Mouse (Mus musculus): ENCODE measurements around the gene B4galt5. TPM values are rescaled to one million over a fixed set of nuclear protein-coding genes. Genes with fewer than 3 reads are reported as not detected.

B4galt5 gene
- polyA plus RNA-seq, 1 experiment from 2014 or later: 18.1 TPM

DNA sequence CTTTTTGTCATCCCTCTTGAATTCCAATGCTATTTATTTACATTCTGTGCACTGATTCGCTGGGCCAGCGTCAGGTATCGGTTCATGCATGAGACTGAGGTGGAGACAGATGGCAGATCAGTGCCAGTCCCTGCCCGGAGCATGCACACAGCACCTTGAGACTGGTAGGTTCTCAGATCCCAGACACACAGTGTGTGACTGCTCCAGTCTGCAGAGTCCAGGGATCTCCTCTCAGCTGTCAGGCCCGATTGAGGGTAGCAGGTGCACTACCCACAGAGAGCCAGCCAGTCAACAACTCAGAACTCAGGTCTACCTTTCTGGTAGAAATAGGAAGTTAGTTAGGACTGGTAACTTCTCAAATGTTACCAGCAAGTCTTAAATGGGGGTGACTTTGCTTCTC, 18.4 kb downstream of the B4galt5 start:
- Histone ChIP-seq H3K27ac (ENCODE audit: low read length) (no peak overlapping the region; the same call in 1 of the 2 replicates), H3K9me3 (replicated peaks; ENCODE audit: control insufficient read depth, low read length, poor library complexity, severe bottlenecking) (no peaks in the 10 kb centered on the region), H3K4me2 (ENCODE audit: low read length) (no peak overlapping the region), H3K9ac (ENCODE audit: low read depth, low read length) (no peak overlapping the region), H3K36me3 (ENCODE audit: control insufficient read depth, insufficient read depth, low read length) (no peaks in the 10 kb centered on the region), H3K4me3 (ENCODE audit: low read depth, low read length) (no peak overlapping the region), H3K4me1 (ENCODE audit: control insufficient read depth, insufficient read depth, low read length) (peaks cover 22% of the 10 kb centered on the region), H3K27me3 (ENCODE audit: control insufficient read depth, insufficient read depth, low read depth, low read length) (no peaks in the 10 kb centered on the region)
- no peak for ATAC-seq
- WGBS: 81% methylated on average over 5 of the region's 5 CpGs

- no peak overlapping the region for H3K4me2 ChIP-seq (ENCODE audit: low read length)
- 95% methylated on average over 9 of the region's 9 CpGs for WGBS
- H3K4me3 ChIP-seq (ENCODE audit: low read depth, low read length): no peak overlapping the region
- no peak overlapping the region; the same call in 1 of the 2 replicates for H3K27ac ChIP-seq (ENCODE audit: low read length)
- no peak overlapping the region for H3K9ac ChIP-seq (ENCODE audit: low read depth, low read length)
- no peaks in the 10 kb centered on the region for H3K27me3 ChIP-seq (ENCODE audit: control insufficient read depth, insufficient read depth, low read depth, low read length)
- H3K36me3 ChIP-seq (ENCODE audit: control insufficient read depth, insufficient read depth, low read length): no peaks in the 10 kb centered on the region
- peaks cover 24% of the 10 kb centered on the region for H3K4me1 ChIP-seq (ENCODE audit: control insufficient read depth, insufficient read depth, low read length)
- ATAC-seq: no peak
- H3K9me3 ChIP-seq (replicated peaks; ENCODE audit: control insufficient read depth, low read length, poor library complexity, severe bottlenecking): no peaks in the 10 kb centered on the region
Observed at GRCm38 (mm10) chr2:167329478-167330262, 19.3 kb downstream of the B4galt5 start.

GRCm38 (mm10) chr2:167328340-167328739, 20.6 kb downstream of the B4galt5 start:
- peaks cover 29% of the 10 kb centered on the region for H3K4me1 ChIP-seq (ENCODE audit: control insufficient read depth, insufficient read depth, low read length)
- H3K9ac ChIP-seq (ENCODE audit: low read depth, low read length): no peak overlapping the region
- no peak overlapping the region for H3K4me3 ChIP-seq (ENCODE audit: low read depth, low read length)
- H3K4me2 ChIP-seq (ENCODE audit: low read length): no peak overlapping the region
- no peaks in the 10 kb centered on the region for H3K27me3 ChIP-seq (ENCODE audit: control insufficient read depth, insufficient read depth, low read depth, low read length)
- 87% methylated on average over 6 of the region's 6 CpGs for WGBS
- no peak for ATAC-seq
- no peaks in the 10 kb centered on the region for H3K36me3 ChIP-seq (ENCODE audit: control insufficient read depth, insufficient read depth, low read length)
- no peaks in the 10 kb centered on the region for H3K9me3 ChIP-seq (replicated peaks; ENCODE audit: control insufficient read depth, low read length, poor library complexity, severe bottlenecking)
- H3K27ac ChIP-seq (ENCODE audit: low read length): no peak overlapping the region

GRCm38 (mm10) chr2:167326582-167326981, 22.4 kb downstream of the B4galt5 start:
- ATAC-seq: no peak
- Histone ChIP-seq H3K4me1 (ENCODE audit: control insufficient read depth, insufficient read depth, low read length) (peaks cover 26% of the 10 kb centered on the region), H3K4me3 (ENCODE audit: low read depth, low read length) (no peak overlapping the region), H3K4me2 (ENCODE audit: low read length) (no peak overlapping the region), H3K27ac (ENCODE audit: low read length) (no peak overlapping the region), H3K9me3 (replicated peaks; ENCODE audit: control insufficient read depth, low read length, poor library complexity, severe bottlenecking) (no peaks in the 10 kb centered on the region), H3K9ac (ENCODE audit: low read depth, low read length) (no peak overlapping the region), H3K36me3 (ENCODE audit: control insufficient read depth, insufficient read depth, low read length) (no peaks in the 10 kb centered on the region), H3K27me3 (ENCODE audit: control insufficient read depth, insufficient read depth, low read depth, low read length) (no peaks in the 10 kb centered on the region)
- WGBS: 51% methylated on average over 9 of the region's 9 CpGs

DNA sequence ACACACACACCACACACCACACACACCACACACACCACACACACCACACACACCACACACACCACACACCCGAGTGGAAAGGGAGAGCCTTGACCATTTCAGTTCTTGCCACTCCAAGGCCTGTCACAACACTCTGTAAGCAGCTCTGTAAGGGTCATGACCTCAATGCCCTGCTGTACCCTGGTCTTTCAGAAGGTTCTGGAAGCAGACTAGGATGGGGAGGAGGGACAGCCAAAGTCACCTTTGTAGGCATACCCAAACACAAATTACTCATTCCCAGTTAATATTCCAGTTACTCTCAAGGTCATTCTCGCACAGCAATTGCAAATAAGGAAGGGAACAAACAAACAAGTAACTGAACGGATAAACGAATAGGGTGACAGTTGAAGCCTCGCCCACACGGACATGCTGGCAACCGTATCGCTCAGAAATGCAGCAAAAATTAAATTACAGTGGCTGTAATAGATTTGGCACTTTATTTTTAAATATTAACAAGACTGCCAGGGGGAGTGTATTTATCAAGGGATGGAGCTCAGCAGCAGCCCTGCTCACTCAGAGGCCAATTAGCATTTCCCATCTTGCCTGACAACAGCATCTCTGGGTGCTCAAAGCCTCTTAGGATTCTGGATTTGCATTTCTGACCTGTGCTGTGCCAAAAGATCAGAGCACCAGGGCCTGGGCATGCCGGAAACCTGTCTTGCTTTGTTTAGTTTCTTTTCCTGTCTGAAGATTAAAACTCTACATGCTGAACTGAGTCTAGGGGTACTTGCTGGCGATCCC, 24.6 kb downstream of the B4galt5 start:
- no peak for ATAC-seq
- peaks cover 10% of the 10 kb centered on the region; the same call in 1 of the 2 replicates for H3K4me1 ChIP-seq (ENCODE audit: control insufficient read depth, insufficient read depth, low read length)
- no peaks in the 10 kb centered on the region for H3K27me3 ChIP-seq (ENCODE audit: control insufficient read depth, insufficient read depth, low read depth, low read length)
- H3K36me3 ChIP-seq (ENCODE audit: control insufficient read depth, insufficient read depth, low read length): no peaks in the 10 kb centered on the region
- H3K9me3 ChIP-seq (replicated peaks; ENCODE audit: control insufficient read depth, low read length, poor library complexity, severe bottlenecking): no peaks in the 10 kb centered on the region
- no peak overlapping the region for H3K4me2 ChIP-seq (ENCODE audit: low read length)
- no peak overlapping the region for H3K4me3 ChIP-seq (ENCODE audit: low read depth, low read length)
- WGBS: 52% methylated on average over 10 of the region's 10 CpGs
- H3K9ac ChIP-seq (ENCODE audit: low read depth, low read length): 0 out of 2 replicates have a peak overlapping the region, but pooled peaks have one; percentile 18
- peak overlapping the region; percentile 36; the same call in 1 of the 2 replicates for H3K27ac ChIP-seq (ENCODE audit: low read length)

DNA sequence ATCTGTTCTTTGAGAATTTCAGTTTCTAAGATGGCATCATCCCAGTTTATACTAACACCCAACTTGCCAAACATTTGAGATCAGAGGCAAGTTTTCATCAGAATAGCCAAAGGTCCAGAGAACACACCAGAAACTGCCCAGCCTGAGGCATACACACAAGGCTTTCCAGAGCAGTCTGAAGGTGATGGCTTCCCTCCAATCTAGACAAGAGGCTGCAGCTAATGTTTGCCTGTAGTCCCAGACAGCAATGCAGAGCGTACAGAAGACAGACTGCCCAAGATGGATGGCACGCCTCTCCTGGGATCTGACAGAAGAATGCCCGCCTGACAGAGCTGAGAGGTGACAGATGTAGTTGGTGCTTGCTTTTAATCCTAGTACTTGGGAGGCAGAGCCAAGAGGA, 25.9 kb downstream of the B4galt5 start:
- no peak overlapping the region for H3K4me3 ChIP-seq (ENCODE audit: low read depth, low read length)
- no peak overlapping the region for H3K27ac ChIP-seq (ENCODE audit: low read length)
- H3K4me1 ChIP-seq (ENCODE audit: control insufficient read depth, insufficient read depth, low read length): peaks cover 10% of the 10 kb centered on the region; the same call in 1 of the 2 replicates
- no peaks in the 10 kb centered on the region for H3K27me3 ChIP-seq (ENCODE audit: control insufficient read depth, insufficient read depth, low read depth, low read length)
- 72% methylated on average over 3 of the region's 3 CpGs for WGBS
- H3K9me3 ChIP-seq (replicated peaks; ENCODE audit: control insufficient read depth, low read length, poor library complexity, severe bottlenecking): no peaks in the 10 kb centered on the region
- no peaks in the 10 kb centered on the region for H3K36me3 ChIP-seq (ENCODE audit: control insufficient read depth, insufficient read depth, low read length)
- H3K9ac ChIP-seq (ENCODE audit: low read depth, low read length): no peak overlapping the region
- ATAC-seq: no peak
- no peak overlapping the region for H3K4me2 ChIP-seq (ENCODE audit: low read length)

- no peaks in the 10 kb centered on the region for H3K9me3 ChIP-seq (replicated peaks; ENCODE audit: control insufficient read depth, low read length, poor library complexity, severe bottlenecking)
- H3K27ac ChIP-seq (ENCODE audit: low read length): no peak overlapping the region
- no peak overlapping the region for H3K4me2 ChIP-seq (ENCODE audit: low read length)
- no peak overlapping the region for H3K4me3 ChIP-seq (ENCODE audit: low read depth, low read length)
- no peak overlapping the region for H3K9ac ChIP-seq (ENCODE audit: low read depth, low read length)
- 89% methylated on average over 8 of the region's 8 CpGs for WGBS
- peaks cover 10% of the 10 kb centered on the region; the same call in 1 of the 2 replicates for H3K4me1 ChIP-seq (ENCODE audit: control insufficient read depth, insufficient read depth, low read length)
- no peak for ATAC-seq
- no peaks in the 10 kb centered on the region for H3K36me3 ChIP-seq (ENCODE audit: control insufficient read depth, insufficient read depth, low read length)
- no peaks in the 10 kb centered on the region for H3K27me3 ChIP-seq (ENCODE audit: control insufficient read depth, insufficient read depth, low read depth, low read length)
Observed at GRCm38 (mm10) chr2:167321372-167321771, 27.6 kb downstream of the B4galt5 start.

GRCm38 (mm10) chr2:167318981-167319380, 30.0 kb downstream of the B4galt5 start:
- WGBS: 66% methylated on average over 5 of the region's 5 CpGs
- H3K27me3 ChIP-seq (ENCODE audit: control insufficient read depth, insufficient read depth, low read depth, low read length): no peaks in the 10 kb centered on the region
- no peak overlapping the region for H3K9ac ChIP-seq (ENCODE audit: low read depth, low read length)
- no peak for ATAC-seq
- no peak overlapping the region for H3K4me2 ChIP-seq (ENCODE audit: low read length)
- H3K9me3 ChIP-seq (replicated peaks; ENCODE audit: control insufficient read depth, low read length, poor library complexity, severe bottlenecking): no peaks in the 10 kb centered on the region
- no peak overlapping the region for H3K27ac ChIP-seq (ENCODE audit: low read length)
- H3K4me1 ChIP-seq (ENCODE audit: control insufficient read depth, insufficient read depth, low read length): peaks cover 14% of the 10 kb centered on the region
- no peak overlapping the region for H3K4me3 ChIP-seq (ENCODE audit: low read depth, low read length)
- no peaks in the 10 kb centered on the region for H3K36me3 ChIP-seq (ENCODE audit: control insufficient read depth, insufficient read depth, low read length)

GRCm38 (mm10) chr2:167316724-167317187, 32.2 kb downstream of the B4galt5 start:
- H3K27ac ChIP-seq (ENCODE audit: low read length): no peak overlapping the region
- H3K9me3 ChIP-seq (replicated peaks; ENCODE audit: control insufficient read depth, low read length, poor library complexity, severe bottlenecking): no peaks in the 10 kb centered on the region
- no peak overlapping the region for H3K4me3 ChIP-seq (ENCODE audit: low read depth, low read length)
- no peaks in the 10 kb centered on the region for H3K27me3 ChIP-seq (ENCODE audit: control insufficient read depth, insufficient read depth, low read depth, low read length)
- no peaks in the 10 kb centered on the region for H3K36me3 ChIP-seq (ENCODE audit: control insufficient read depth, insufficient read depth, low read length)
- peaks cover 18% of the 10 kb centered on the region for H3K4me1 ChIP-seq (ENCODE audit: control insufficient read depth, insufficient read depth, low read length)
- no peak overlapping the region for H3K4me2 ChIP-seq (ENCODE audit: low read length)
- no peak for ATAC-seq
- 75% methylated on average over 3 of the region's 3 CpGs for WGBS
- no peak overlapping the region for H3K9ac ChIP-seq (ENCODE audit: low read depth, low read length)
